Mouse (Mus musculus) CD4-positive naive resting alpha-beta T cell, adult 57 days (primary cell): ENCODE results near the gene Crxos. TPM values are rescaled to one million over a fixed set of nuclear protein-coding genes. Genes with fewer than 3 reads are reported as not detected.

Experiments
- total RNA-seq: library from RNA; stranded (reverse); gene quantifications from one replicate; pipeline ENCODE4 v1.2.4, GENCODE M21; 2023

The Crxos gene
- not detected for total RNA-seq

GRCm38 (mm10) chr7:15882317-15882716 lies at the start of gene Crxos:
Crxos (plus strand) TSS chr7:15882617.

GRCm38 (mm10) chr7:15839578-15839977 lies 42.8 kb upstream of the Crxos start, which contains the start of gene Obox6:
Obox6 (minus strand) TSS chr7:15839678.

GRCm38 (mm10) chr7:15879756-15880155 lies 2.7 kb upstream of the Crxos start, which contains the start of gene Crx:
Crx (minus strand) TSS chr7:15879968.

DNA sequence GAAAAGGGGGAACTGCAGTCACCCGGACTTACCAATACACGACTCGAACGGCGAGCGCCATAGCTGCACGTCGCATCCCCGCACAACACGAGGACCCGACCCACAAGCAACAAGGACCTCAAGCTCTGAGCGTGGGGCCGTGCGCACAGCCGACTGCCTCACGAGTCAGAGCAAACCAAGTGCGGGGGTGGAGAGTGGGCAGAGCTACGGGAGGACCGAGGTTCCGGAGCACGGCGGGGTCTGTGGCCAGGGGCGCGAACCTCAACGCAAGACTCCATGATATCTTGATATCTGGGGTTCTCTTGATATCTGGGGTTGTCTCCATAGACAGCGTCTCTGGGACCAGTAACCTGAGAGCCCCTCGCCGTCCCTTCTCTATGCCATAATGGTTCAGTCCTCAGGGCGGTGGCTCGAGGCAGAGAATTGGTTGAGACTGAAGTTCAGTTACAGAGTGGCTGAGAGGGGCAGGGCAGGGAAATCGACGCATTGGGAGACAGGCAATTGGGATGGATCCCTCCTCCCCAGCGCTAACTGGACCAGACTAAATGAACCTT lies 39.9 kb downstream of the Crxos start, which contains the start of gene Selenow:
Selenow (minus strand) TSS at position 183 of the 554 bp plus-strand sequence.

DNA sequence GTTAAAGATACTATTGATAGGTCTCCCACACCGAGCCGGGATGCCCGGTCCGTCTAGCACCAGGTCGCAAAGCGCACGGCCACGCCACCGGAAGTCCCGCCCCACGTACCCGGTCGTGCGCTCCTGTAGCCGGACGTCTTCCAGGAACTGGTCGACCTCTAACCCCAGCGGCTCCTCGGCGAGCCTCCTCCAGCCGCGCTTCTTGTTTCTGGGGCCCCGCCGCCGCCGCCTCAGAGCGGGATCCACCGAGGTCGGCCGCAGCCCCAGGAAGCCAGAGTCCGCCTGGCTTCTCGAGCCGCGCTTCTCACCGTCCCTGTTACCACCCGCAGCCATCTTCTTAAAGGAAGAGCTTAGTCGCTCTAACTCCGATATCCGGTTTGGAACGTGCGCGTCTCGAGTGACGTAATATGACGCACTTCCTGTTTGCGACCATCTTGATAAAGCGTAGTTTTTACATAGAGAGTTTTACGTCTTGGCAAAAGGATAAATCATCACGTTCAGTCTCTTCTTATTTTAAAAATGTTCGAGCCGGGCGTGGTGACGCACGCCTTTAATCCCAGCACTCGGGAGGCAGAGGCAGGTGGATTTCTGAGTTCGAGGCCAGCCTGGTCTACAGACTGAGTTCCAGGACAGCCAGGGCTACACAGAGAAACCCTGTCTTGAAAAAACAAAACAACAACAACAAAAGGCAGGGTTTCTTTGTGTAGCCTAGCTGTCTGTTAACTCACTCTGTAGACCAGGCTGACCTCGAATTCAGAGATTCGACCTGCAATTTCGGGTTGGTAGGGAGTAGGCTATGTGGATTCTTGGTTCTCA lies 63.5 kb downstream of the Crxos start, which contains the start of gene Nop53:
Nop53 (minus strand) TSS at position 354 of the 816 bp plus-strand sequence.

Other genes with a start within 250 kb of the Crxos start
- not detected for gene Obox3, start 242.7 kb upstream of the Crxos start, total RNA-seq
- not detected for gene Obox5, start 132.5 kb upstream of the Crxos start, total RNA-seq
- gene Obox6, start 42.9 kb upstream of the Crxos start, total RNA-seq: not detected
- gene Crx, start 2.6 kb upstream of the Crxos start, total RNA-seq: not detected
- 217 TPM for gene Selenow, start 39.8 kb downstream of the Crxos start, total RNA-seq
- gene Nop53, start 63.5 kb downstream of the Crxos start, total RNA-seq: 480 TPM
- gene Ehd2, start 85.0 kb downstream of the Crxos start, total RNA-seq: 1.7 TPM
- 63.8 TPM for gene Bicra, start 165.3 kb downstream of the Crxos start, total RNA-seq
- gene Zfp541, start 179.2 kb downstream of the Crxos start, total RNA-seq: 0.18 TPM
- 226 TPM for gene Napa, start 215.8 kb downstream of the Crxos start, total RNA-seq
- 35.3 TPM for gene Kptn, start 237.3 kb downstream of the Crxos start, total RNA-seq
- 0.21 TPM for gene Slc8a2, start 247.2 kb downstream of the Crxos start, total RNA-seq